Mouse (Mus musculus) myocyte (in vitro differentiated cells): Measurements from ENCODE around the gene Tmem30c. TPM values are rescaled to one million over a fixed set of nuclear protein-coding genes. Genes with fewer than 3 reads are reported as not detected.

Experiments used
- H3K27me3 ChIP-seq: one replicate; pipeline ENCODE4 v1.6.1; 2011; ENCODE audit not compliant: control insufficient read depth, insufficient read depth, insufficient read length
- H3K36me3 ChIP-seq: one replicate; pipeline ENCODE4 v1.6.1; 2011; ENCODE audit not compliant: control insufficient read depth, insufficient read depth
- H3K4me2 ChIP-seq: one replicate; pipeline ENCODE4 v1.6.1; 2011; ENCODE audit warnings: low read depth, control low read depth
- H3K4me3 ChIP-seq: one replicate; pipeline ENCODE4 v1.5.1; 2011; ENCODE audit warnings: mild to moderate bottlenecking, control low read depth, moderate library complexity
- H3K79me2 ChIP-seq: one replicate; pipeline ENCODE4 v1.6.1; 2011; ENCODE audit not compliant: control insufficient read depth, insufficient read depth
- H3ac ChIP-seq: one replicate; pipeline ENCODE4 v1.6.1; 2011; ENCODE audit not compliant: control insufficient read depth, insufficient read length
- CEBPB ChIP-seq: IDR thresholded peaks from 2 replicates; pipeline ENCODE4 v1.6.1; 2011; ENCODE audit warnings: mild to moderate bottlenecking, moderate library complexity; ENCODE audit not compliant: poor library complexity, insufficient read depth, severe bottlenecking
- E2F4 ChIP-seq: IDR thresholded peaks from one replicate; pipeline ENCODE4 v1.6.1; 2011; ENCODE audit warnings: mild to moderate bottlenecking, control low read depth, moderate library complexity; ENCODE audit not compliant: insufficient read depth
- MAX ChIP-seq: IDR thresholded peaks from one replicate; pipeline ENCODE4 v1.6.1; 2011; ENCODE audit warnings: low read depth, mild to moderate bottlenecking, control low read depth
- MYOD1 ChIP-seq, 3 experiments: IDR thresholded peaks; one replicate each; pipeline ENCODE4 v1.6.1; 2011; ENCODE audit warnings: control low read depth in 2 of 3, low read depth in 2 of 3, mild to moderate bottlenecking in 2 of 3, moderate library complexity in 1 of 3; ENCODE audit not compliant: insufficient read length in 2 of 3, control insufficient read depth in 1 of 3
- MYOG ChIP-seq, 3 experiments: IDR thresholded peaks; one replicate each; pipeline ENCODE4 v1.6.1; 2011; ENCODE audit warnings: control low read depth in 2 of 3, low read depth in 2 of 3, mild to moderate bottlenecking in 2 of 3; ENCODE audit not compliant: insufficient read length in 2 of 3, control insufficient read depth in 1 of 3, insufficient read depth in 1 of 3
- POLR2A ChIP-seq: IDR thresholded peaks from one replicate; pipeline ENCODE4 v1.6.1; 2011; ENCODE audit warnings: low read depth, mild to moderate bottlenecking, control low read depth, moderate library complexity; ENCODE audit not compliant: insufficient read length
- POLR2AphosphoS2 ChIP-seq: IDR thresholded peaks from one replicate; pipeline ENCODE4 v1.6.1; 2011; ENCODE audit warnings: low read depth, control low read depth; ENCODE audit not compliant: insufficient read length
- REST ChIP-seq: IDR thresholded peaks from one replicate; pipeline ENCODE4 v1.6.1; 2011; ENCODE audit warnings: mild to moderate bottlenecking, control low read depth, moderate library complexity; ENCODE audit not compliant: insufficient read depth, insufficient read length
- SRF ChIP-seq: IDR thresholded peaks from one replicate; pipeline ENCODE4 v1.6.1; 2011; ENCODE audit warnings: low read depth; ENCODE audit not compliant: control insufficient read depth, insufficient read length
- TCF12 ChIP-seq: IDR thresholded peaks from one replicate; pipeline ENCODE4 v1.6.1; 2011; ENCODE audit warnings: mild to moderate bottlenecking, control low read depth; ENCODE audit not compliant: poor library complexity, insufficient read depth, severe bottlenecking
- TCF3 ChIP-seq: IDR thresholded peaks from one replicate; pipeline ENCODE4 v1.6.1; 2011; ENCODE audit warnings: low read depth, control low read depth; ENCODE audit not compliant: insufficient read length
- USF1 ChIP-seq: IDR thresholded peaks from one replicate; pipeline ENCODE4 v1.6.1; 2011; ENCODE audit warnings: low read depth, mild to moderate bottlenecking, control low read depth, moderate library complexity
- polyA plus RNA-seq: library from polyadenylated mRNA; unstranded; fragments of >200 nt; fragmentation: generic; extraction: Trizol; gene quantifications from one replicate; pipeline ENCODE4 v1.2.1, GENCODE M21; 2012; ENCODE audit warnings: missing spikeins

Tmem30c gene
- polyA plus RNA-seq, 1 experiment, result not detected

DNA sequence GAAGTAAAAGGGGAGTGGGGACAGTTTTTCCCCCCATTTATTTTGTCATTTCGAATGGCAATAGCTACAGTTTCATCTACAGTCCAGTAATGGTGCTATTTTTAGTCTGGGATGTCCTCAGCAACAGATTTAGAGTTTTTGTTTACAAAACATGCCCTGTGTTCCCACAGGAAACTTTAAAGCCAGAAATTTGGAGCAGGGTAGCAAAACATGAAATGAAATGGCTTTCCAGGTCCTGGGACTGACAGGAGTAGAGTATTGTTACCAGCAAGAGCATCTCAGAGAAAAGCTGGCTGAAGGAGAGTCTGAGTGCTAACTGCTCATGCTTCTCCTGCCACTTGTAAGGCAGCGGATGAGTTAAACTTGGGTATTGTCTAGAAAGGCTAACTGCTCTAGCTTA, 37.4 kb upstream of the Tmem30c start:
- H3ac ChIP-seq, result no peak overlapping the region
- TF ChIP-seq REST, result no peak
- no peak for TF ChIP-seq MAX
- no peak for TF ChIP-seq MYOG (IDR thresholded peaks at IDR 0.05; ENCODE audit: control insufficient read depth in 1 of 3, insufficient read depth in 1 of 3, insufficient read length in 2 of 3, low read depth in 2 of 3)
- no peak for TF ChIP-seq TCF12
- no peak for TF ChIP-seq CEBPB
- TF ChIP-seq USF1, result no peak
- TF ChIP-seq POLR2A, result no peak
- no peak for TF ChIP-seq TCF3
- TF ChIP-seq MYOD1 (IDR thresholded peaks at IDR 0.05; ENCODE audit: control insufficient read depth in 1 of 3, insufficient read length in 2 of 3, low read depth in 2 of 3), result no peak
- TF ChIP-seq E2F4, result no peak
- H3K4me3 ChIP-seq, result no peak overlapping the region
- H3K4me2 ChIP-seq, result no peak overlapping the region
- H3K36me3 ChIP-seq, result no peaks in the 10 kb centered on the region
- H3K27me3 ChIP-seq, result no peaks in the 10 kb centered on the region
- H3K79me2 ChIP-seq, result no peaks in the 10 kb centered on the region

DNA sequence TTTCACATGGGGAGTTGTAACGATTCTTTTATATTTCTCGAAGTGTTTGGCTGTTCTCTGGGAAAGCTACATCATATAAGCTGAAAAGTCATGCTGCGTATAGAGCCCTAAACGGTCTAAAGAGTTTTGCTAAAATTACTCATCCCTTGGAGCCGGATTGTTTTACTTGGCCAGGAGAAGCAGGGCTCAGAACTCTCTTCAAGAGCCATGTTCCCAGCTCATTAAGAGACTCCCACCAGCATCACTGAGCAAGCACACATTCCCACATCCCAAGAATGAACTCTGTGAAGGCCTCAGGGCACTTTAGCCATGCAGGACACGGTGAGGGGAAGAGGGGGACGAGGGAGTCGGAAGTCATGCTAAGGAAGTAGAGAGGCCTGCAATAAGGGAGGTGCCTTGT, 36.4 kb upstream of the Tmem30c start:
- Histone ChIP-seq H3K36me3 (no peaks in the 10 kb centered on the region), H3ac (no peak overlapping the region), H3K4me3 (no peak overlapping the region), H3K27me3 (no peaks in the 10 kb centered on the region), H3K79me2 (no peaks in the 10 kb centered on the region), H3K4me2 (no peak overlapping the region)
- TF ChIP-seq TCF3 (no peak), POLR2A (no peak), SRF (no peak), MAX (no peak), TCF12 (no peak), MYOG (IDR thresholded peaks at IDR 0.05; ENCODE audit: control insufficient read depth in 1 of 3, insufficient read depth in 1 of 3, insufficient read length in 2 of 3, low read depth in 2 of 3) (no peak), E2F4 (no peak), CEBPB (no peak), REST (no peak), MYOD1 (IDR thresholded peaks at IDR 0.05; ENCODE audit: control insufficient read depth in 1 of 3, insufficient read length in 2 of 3, low read depth in 2 of 3) (no peak), USF1 (no peak), POLR2AphosphoS2 (no peak)

DNA sequence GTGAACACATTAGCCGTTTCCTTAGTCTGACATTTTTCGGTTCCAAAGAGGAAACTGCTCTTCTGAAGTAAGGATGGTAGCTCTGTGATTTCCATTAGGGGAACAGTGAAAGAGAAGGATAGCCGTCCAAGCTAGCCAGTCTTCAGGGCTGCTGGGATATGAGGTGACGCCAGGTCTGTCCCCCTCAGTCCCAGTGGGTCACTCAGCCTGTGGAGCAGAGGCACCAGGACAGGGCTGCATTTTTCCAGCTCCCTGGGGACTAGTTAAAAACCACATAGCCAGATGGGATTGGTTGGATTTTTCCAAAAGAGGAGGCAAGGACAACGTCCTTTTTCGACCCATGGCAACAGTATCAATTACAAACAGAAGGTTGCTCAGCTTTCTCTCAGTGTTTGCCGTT, 34.3 kb upstream of the Tmem30c start:
- Histone ChIP-seq H3K79me2 (no peaks in the 10 kb centered on the region), H3K4me3 (no peak overlapping the region), H3K27me3 (no peaks in the 10 kb centered on the region), H3K36me3 (no peaks in the 10 kb centered on the region), H3K4me2 (no peak overlapping the region), H3ac (no peak overlapping the region)
- no peak for TF ChIP-seq TCF3

DNA sequence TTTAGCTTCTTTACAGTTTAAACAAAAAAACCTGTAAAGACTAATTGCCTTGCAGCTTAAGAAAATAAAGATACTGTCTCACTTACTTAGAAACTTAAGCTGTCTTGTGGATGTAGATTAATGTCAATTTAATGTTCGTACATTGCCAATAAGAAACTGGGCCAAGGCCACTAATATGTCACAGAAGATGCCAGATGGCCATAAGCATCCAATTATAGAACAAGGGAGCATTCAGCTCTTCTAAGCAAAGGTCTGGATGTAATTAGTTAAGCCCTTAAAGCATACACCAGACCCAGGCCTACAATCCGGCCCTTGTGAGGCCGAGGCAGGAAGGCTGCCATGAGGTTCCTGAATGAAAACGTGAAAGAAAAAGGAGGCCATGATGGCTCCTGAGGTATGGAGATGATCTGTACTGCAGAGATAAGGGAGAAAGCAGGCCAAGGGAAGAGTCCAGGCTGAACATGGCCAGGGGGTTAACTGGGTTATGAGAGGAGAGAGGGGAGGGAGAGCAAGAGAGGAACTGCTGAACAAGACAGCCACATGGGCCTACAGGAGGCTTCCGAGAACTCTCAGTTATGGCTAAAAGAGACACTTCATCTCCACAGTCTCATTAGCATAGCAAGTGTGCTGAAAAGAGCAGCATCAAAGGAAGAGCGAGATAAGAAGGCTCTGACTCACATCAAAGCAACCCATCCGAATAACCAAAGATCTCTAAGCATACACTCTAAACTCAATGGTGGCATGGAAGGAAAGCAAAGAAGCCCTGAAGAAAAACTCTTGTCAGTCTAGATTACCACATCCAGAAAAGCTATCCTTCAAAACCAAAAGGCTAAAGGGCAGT, 26.8 kb upstream of the Tmem30c start:
- Histone ChIP-seq H3ac (no peak overlapping the region), H3K36me3 (no peaks in the 10 kb centered on the region), H3K79me2 (no peaks in the 10 kb centered on the region), H3K4me3 (no peak overlapping the region), H3K27me3 (no peaks in the 10 kb centered on the region), H3K4me2 (no peak overlapping the region)
- TF ChIP-seq POLR2AphosphoS2 (no peak), USF1 (no peak), TCF3 (no peak), REST (no peak)

DNA sequence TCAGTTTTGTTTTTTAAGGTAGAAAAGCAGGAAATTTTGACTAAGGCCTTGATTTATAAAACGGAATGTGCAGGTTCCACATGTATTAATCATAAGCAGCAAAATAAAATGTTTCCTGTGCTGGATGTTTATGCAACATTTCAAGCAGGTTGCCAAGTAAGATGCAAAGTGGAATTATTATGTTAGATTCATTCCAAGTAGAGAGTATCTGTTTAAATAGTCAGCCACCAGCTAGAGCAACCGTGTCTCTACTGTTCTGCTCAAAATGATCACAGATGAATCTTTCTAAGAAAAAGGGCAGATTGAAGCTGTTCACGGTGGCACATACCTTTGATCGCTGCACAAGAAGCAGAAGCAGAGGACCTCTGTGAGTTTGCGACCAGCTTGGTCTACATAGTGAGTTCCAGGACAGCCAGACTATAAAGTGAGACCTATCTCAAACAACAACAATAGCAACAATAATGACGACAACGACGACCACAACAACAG, 26.0 kb upstream of the Tmem30c start:
- no peaks in the 10 kb centered on the region for H3K27me3 ChIP-seq
- TF ChIP-seq TCF12, result no peak
- TF ChIP-seq MAX, result no peak
- TF ChIP-seq REST, result no peak
- no peak for TF ChIP-seq POLR2A
- no peak for TF ChIP-seq E2F4
- TF ChIP-seq SRF, result no peak
- no peak for TF ChIP-seq POLR2AphosphoS2
- TF ChIP-seq TCF3, result no peak
- no peak for TF ChIP-seq CEBPB
- TF ChIP-seq MYOD1 (IDR thresholded peaks at IDR 0.05; ENCODE audit: control insufficient read depth in 1 of 3, insufficient read length in 2 of 3, low read depth in 2 of 3), result no peak
- no peak for TF ChIP-seq USF1
- TF ChIP-seq MYOG (IDR thresholded peaks at IDR 0.05; ENCODE audit: control insufficient read depth in 1 of 3, insufficient read depth in 1 of 3, insufficient read length in 2 of 3, low read depth in 2 of 3), result no peak
- H3ac ChIP-seq, result no peak overlapping the region
- no peak overlapping the region for H3K4me3 ChIP-seq
- H3K36me3 ChIP-seq, result no peaks in the 10 kb centered on the region
- no peak overlapping the region for H3K4me2 ChIP-seq
- H3K79me2 ChIP-seq, result no peaks in the 10 kb centered on the region
